Mouse (Mus musculus) layer of hippocampus, adult 18-20 months (tissue): ENCODE measurements around the gene Arhgef3. TPM values are rescaled to one million over a fixed set of nuclear protein-coding genes. Genes with fewer than 3 reads are reported as not detected.

Experiments used
- DNase-seq, 2 experiments: peaks; one replicate each; pipeline ENCODE4 v3.0.0; 2022; ENCODE audit warnings: low spot score in 2 of 2
- long read RNA-seq: library from polyadenylated mRNA; stranded (forward); transcript quantifications from one replicate; pipeline ENCODE4 v2.0.0, GENCODE M21; 2021
- total RNA-seq, 2 experiments: library from RNA; stranded (reverse); gene quantifications; 2 replicates each; pipeline ENCODE4 v1.2.3; 2021

Arhgef3 gene
- total RNA-seq, result 10 to 100 TPM; 84.2 to 92.7 TPM
- long read RNA-seq, transcript Arhgef3-202 (10 exons, 3,618 nt), result major isoform, 88 of 119 reads
- long read RNA-seq, partial matches to known transcripts, result 20 of 119 reads
- long read RNA-seq, other reads (novel, unspliced or antisense), result 10 of 119 reads

- no peak for DNase-seq
Observed at GRCm38 (mm10) chr14:27114362-27115274, at the start of gene Arhgef3. Gene Arhgef3, plus strand, starts transcription at chr14:27114899.

GRCm38 (mm10) chr14:27066171-27066929 is 48.3 kb upstream of the Arhgef3 start:
- no peak for DNase-seq

GRCm38 (mm10) chr14:27067866-27068271 is 46.8 kb upstream of the Arhgef3 start:
- DNase-seq, result no peak

- no peak for DNase-seq
Observed at GRCm38 (mm10) chr14:27069434-27070097, 45.1 kb upstream of the Arhgef3 start.

GRCm38 (mm10) chr14:27070128-27070527 is 44.6 kb upstream of the Arhgef3 start:
- no peak for DNase-seq

- no peak for DNase-seq
Observed at GRCm38 (mm10) chr14:27070758-27071157, 43.9 kb upstream of the Arhgef3 start.

GRCm38 (mm10) chr14:27071985-27072384 is 42.7 kb upstream of the Arhgef3 start:
- DNase-seq, result no peak

- DNase-seq, result no peak
Observed at GRCm38 (mm10) chr14:27075084-27075483, 39.6 kb upstream of the Arhgef3 start.

- peak in 1 of 2 experiments; percentile 48 for DNase-seq
Observed at GRCm38 (mm10) chr14:27075909-27076521, 38.7 kb upstream of the Arhgef3 start.

- no peak for DNase-seq
Observed at GRCm38 (mm10) chr14:27076522-27076920, 38.2 kb upstream of the Arhgef3 start.

- DNase-seq, result peak; percentile 26 to 60
Observed at GRCm38 (mm10) chr14:27081536-27082275, 33.0 kb upstream of the Arhgef3 start.

- DNase-seq, result no peak
Observed at GRCm38 (mm10) chr14:27085471-27085870, 29.2 kb upstream of the Arhgef3 start.

GRCm38 (mm10) chr14:27085999-27086398 is 28.7 kb upstream of the Arhgef3 start:
- no peak for DNase-seq

GRCm38 (mm10) chr14:27094247-27094646 is 20.5 kb upstream of the Arhgef3 start:
- DNase-seq, result no peak

GRCm38 (mm10) chr14:27096133-27096532 is 18.6 kb upstream of the Arhgef3 start:
- DNase-seq, result no peak

GRCm38 (mm10) chr14:27096779-27097178 is 17.9 kb upstream of the Arhgef3 start:
- DNase-seq, result peak; percentile 75 to 89

GRCm38 (mm10) chr14:27101735-27102134 is 13.0 kb upstream of the Arhgef3 start:
- DNase-seq, result no peak

- DNase-seq, result peak; percentile 21 to 59
Observed at GRCm38 (mm10) chr14:27102720-27103119, 12.0 kb upstream of the Arhgef3 start.

- peak; percentile 29 to 72 for DNase-seq
Observed at GRCm38 (mm10) chr14:27105731-27106457, 8.8 kb upstream of the Arhgef3 start.
